Mouse (Mus musculus) forebrain, postnatal 0 days (tissue): ENCODE measurements at regions not wholly inside any gene's neighbourhood (a gene's known extent, or its start where the extent isn't known, plus 50 kb on each side); places are given as distances from the start of the nearest gene placed in this dataset.

ENCODE experiments used
- ATAC-seq: fragments of 200-750 bp; cut with Nextera tagmentation; 2 replicates; pipeline ENCODE4 v1.8.0; 2017; ENCODE audit warnings: mild to moderate bottlenecking, moderate library complexity
- DNase-seq: peaks from one replicate; pipeline ENCODE4 v3.0.0-alpha.2; 2015
- H3K27ac ChIP-seq: fragments of 300-500 bp; sonication (generic); 2 replicates; pipeline ENCODE4 v1.5.1; 2014; ENCODE audit warnings: low read depth, mild to moderate bottlenecking, antibody characterized with exemption, low read length, moderate library complexity, mixed read lengths
- H3K27me3 ChIP-seq: fragments of 300-500 bp; sonication (generic); 2 replicates; pipeline ENCODE4 v1.6.1; 2014; ENCODE audit warnings: mild to moderate bottlenecking, low read length, mixed read lengths; ENCODE audit not compliant: insufficient read depth
- H3K36me3 ChIP-seq: fragments of 300-500 bp; sonication (generic); 2 replicates; pipeline ENCODE4 v1.6.1; 2014; ENCODE audit warnings: mild to moderate bottlenecking, moderate library complexity; ENCODE audit not compliant: insufficient read depth
- H3K4me1 ChIP-seq: fragments of 300-500 bp; sonication (generic); 2 replicates; pipeline ENCODE4 v1.6.1; 2014; ENCODE audit warnings: antibody characterized with exemption; ENCODE audit not compliant: insufficient read depth
- H3K4me2 ChIP-seq: fragments of 300-500 bp; sonication (generic); 2 replicates; pipeline ENCODE4 v1.6.1; 2014; ENCODE audit warnings: low read depth, mild to moderate bottlenecking, moderate library complexity
- H3K4me3 ChIP-seq: fragments of 300-500 bp; sonication (generic); 2 replicates; pipeline ENCODE4 v1.5.1; 2014; ENCODE audit warnings: low read depth, low read length, mixed read lengths
- H3K9ac ChIP-seq: fragments of 300-500 bp; sonication (generic); 2 replicates; pipeline ENCODE4 v1.6.1; 2014; ENCODE audit warnings: mild to moderate bottlenecking
- H3K9me3 ChIP-seq: fragments of 300-500 bp; sonication (generic); 2 replicates; pipeline ENCODE4 v1.6.1; 2016; ENCODE audit warnings: low read length
- CTCF ChIP-seq: sonication (generic); IDR thresholded peaks from 2 replicates; pipeline ENCODE4 v1.5.1; 2016; ENCODE audit warnings: antibody characterized with exemption, control low read depth, low read depth
- WGBS: fragments of 180-500 bp; shearing (Covaris S2); extraction: QIAGEN DNeasy Blood & Tissue Kit; methylation state at CpG from one replicate; pipeline ENCODE4 v1.1.7; 2014; 5-methylcytosine and 5-hydroxymethylcytosine counted together

- Histone ChIP-seq H3K36me3 (no peaks in the 10 kb centered on the region), H3K4me3 (no peak overlapping the region), H3K4me1 (0 out of 2 replicates have a peak, but pooled peaks cover 4% of the 10 kb centered on the region), H3K27ac (no peak overlapping the region), H3K9ac (no peak overlapping the region), H3K27me3 (no peaks in the 10 kb centered on the region), H3K4me2 (no peak overlapping the region), H3K9me3 (no peaks in the 10 kb centered on the region)
- WGBS: 91% methylated on average over 3 of the region's 3 CpGs
- DNase-seq (no peak), ATAC-seq (no peak)
- TF ChIP-seq CTCF: no peak
These were observed 137.4 kb upstream of the Mylip start for GRCm38 (mm10) chr13:45252126-45252525.

- Histone ChIP-seq H3K9ac (no peak overlapping the region), H3K9me3 (no peaks in the 10 kb centered on the region), H3K4me1 (0 out of 2 replicates have a peak, but pooled peaks cover 4% of the 10 kb centered on the region), H3K36me3 (no peaks in the 10 kb centered on the region), H3K27ac (no peak overlapping the region), H3K4me2 (no peak overlapping the region), H3K4me3 (no peak overlapping the region), H3K27me3 (no peaks in the 10 kb centered on the region)
- ATAC-seq (no peak), DNase-seq (no peak)
- no peak for TF ChIP-seq CTCF
- WGBS: 51% methylated on average over 2 of the region's 2 CpGs
These were observed 136.3 kb upstream of the Mylip start for GRCm38 (mm10) chr13:45253221-45253620.

GRCm38 (mm10) chr13:45255277-45255676 is 134.3 kb upstream of the Mylip start:
- 69% methylated on average over 6 of the region's 6 CpGs for WGBS
- DNase-seq (no peak), ATAC-seq (no peak)
- Histone ChIP-seq H3K9me3 (no peaks in the 10 kb centered on the region), H3K9ac (no peak overlapping the region), H3K4me3 (no peak overlapping the region), H3K36me3 (no peaks in the 10 kb centered on the region), H3K4me2 (no peak overlapping the region), H3K27ac (no peak overlapping the region), H3K4me1 (no peaks in the 10 kb centered on the region), H3K27me3 (no peaks in the 10 kb centered on the region)
- TF ChIP-seq CTCF: no peak

GRCm38 (mm10) chr13:45262011-45262410 is 127.5 kb upstream of the Mylip start:
- Histone ChIP-seq H3K9me3 (no peaks in the 10 kb centered on the region), H3K36me3 (no peaks in the 10 kb centered on the region), H3K27me3 (no peaks in the 10 kb centered on the region), H3K4me3 (no peak overlapping the region), H3K27ac (no peak overlapping the region), H3K4me2 (no peak overlapping the region), H3K4me1 (no peaks in the 10 kb centered on the region), H3K9ac (no peak overlapping the region)
- DNase-seq (no peak), ATAC-seq (no peak)
- no peak for TF ChIP-seq CTCF
- 76% methylated on average over 5 of the region's 5 CpGs for WGBS

- H3K27me3 ChIP-seq: no peaks in the 10 kb centered on the region
These were observed 123.1 kb upstream of the Mylip start for GRCm38 (mm10) chr13:45266287-45267064.

GRCm38 (mm10) chr13:45267446-45267845 is 122.1 kb upstream of the Mylip start:
- no peaks in the 10 kb centered on the region for H3K4me1 ChIP-seq
- no peak for ATAC-seq
- DNase-seq: no peak
- no peak overlapping the region for H3K27ac ChIP-seq
- H3K9ac ChIP-seq: no peak overlapping the region
- H3K4me3 ChIP-seq: no peak overlapping the region
- TF ChIP-seq CTCF: no peak
- H3K4me2 ChIP-seq: no peak overlapping the region
- H3K9me3 ChIP-seq: no peaks in the 10 kb centered on the region
- H3K36me3 ChIP-seq: no peaks in the 10 kb centered on the region
- 72% methylated on average over 5 of the region's 5 CpGs for WGBS
- no peaks in the 10 kb centered on the region for H3K27me3 ChIP-seq

More at GRCm38 (mm10) chr13:45266287-45267064, 123.1 kb upstream of the Mylip start:
- Histone ChIP-seq H3K36me3 (no peaks in the 10 kb centered on the region), H3K9ac (no peak overlapping the region), H3K9me3 (no peaks in the 10 kb centered on the region), H3K4me1 (no peaks in the 10 kb centered on the region), H3K4me3 (no peak overlapping the region), H3K27ac (no peak overlapping the region), H3K4me2 (no peak overlapping the region)
- TF ChIP-seq CTCF: no peak
- WGBS: 88% methylated on average over 6 of the region's 6 CpGs
- ATAC-seq: no peak
- no peak for DNase-seq

- WGBS: 57% methylated on average over 4 of the region's 4 CpGs
- DNase-seq (peak; percentile 19), ATAC-seq (peak; percentile 54; the same call in 1 of the 2 replicates)
- H3K4me2 ChIP-seq: no peak overlapping the region
- no peak overlapping the region for H3K9ac ChIP-seq
- H3K27ac ChIP-seq: no peak overlapping the region
- no peaks in the 10 kb centered on the region for H3K4me1 ChIP-seq
- H3K9me3 ChIP-seq: no peaks in the 10 kb centered on the region
- TF ChIP-seq CTCF: no peak
- no peaks in the 10 kb centered on the region for H3K27me3 ChIP-seq
- H3K4me3 ChIP-seq: no peak overlapping the region
- no peaks in the 10 kb centered on the region for H3K36me3 ChIP-seq
These were observed 121.6 kb upstream of the Mylip start for GRCm38 (mm10) chr13:45267906-45268305.
